Mouse (Mus musculus) c-Kit-negative CD71-positive TER-119-positive erythroid progenitor cells, embryonic 14.5 days (primary cell): Measurements from ENCODE around the gene Galnt18.

Source experiments
- DNase-seq: peaks from one replicate; pipeline ENCODE4 v3.0.0-alpha.2; 2013; ENCODE audit warnings: low read depth, low spot score

Galnt18 gene

GRCm38 (mm10) chr7:111771251-111771801, 8.5 kb downstream of the Galnt18 start:
- DNase-seq = no peak

- DNase-seq = no peak
These were observed 9.2 kb downstream of the Galnt18 start for GRCm38 (mm10) chr7:111770585-111770984.

GRCm38 (mm10) chr7:111766145-111766767, 13.5 kb downstream of the Galnt18 start:
- DNase-seq = no peak

GRCm38 (mm10) chr7:111762754-111763153, 17.0 kb downstream of the Galnt18 start:
- DNase-seq = no peak

- DNase-seq = no peak
These were observed 31.2 kb downstream of the Galnt18 start for GRCm38 (mm10) chr7:111748571-111749071.

- no peak for DNase-seq
These were observed 35.0 kb downstream of the Galnt18 start for GRCm38 (mm10) chr7:111744770-111745169.

- DNase-seq = no peak
These were observed 38.2 kb downstream of the Galnt18 start for GRCm38 (mm10) chr7:111741595-111741994.

GRCm38 (mm10) chr7:111740091-111740490, 39.7 kb downstream of the Galnt18 start:
- no peak for DNase-seq

GRCm38 (mm10) chr7:111739371-111739765, 40.4 kb downstream of the Galnt18 start:
- DNase-seq = no peak

GRCm38 (mm10) chr7:111738456-111739370, 41.1 kb downstream of the Galnt18 start:
- no peak for DNase-seq

GRCm38 (mm10) chr7:111737426-111737825, 42.4 kb downstream of the Galnt18 start:
- DNase-seq = no peak

- no peak for DNase-seq
These were observed 43.4 kb downstream of the Galnt18 start for GRCm38 (mm10) chr7:111736365-111736764.

GRCm38 (mm10) chr7:111730346-111731269, 49.2 kb downstream of the Galnt18 start:
- DNase-seq = no peak

- DNase-seq = no peak
These were observed 52.8 kb downstream of the Galnt18 start for GRCm38 (mm10) chr7:111726928-111727327.

- DNase-seq = no peak
These were observed 55.0 kb downstream of the Galnt18 start for GRCm38 (mm10) chr7:111724730-111725129.

GRCm38 (mm10) chr7:111724004-111724403, 55.8 kb downstream of the Galnt18 start:
- DNase-seq = no peak

GRCm38 (mm10) chr7:111721308-111721698, 58.5 kb downstream of the Galnt18 start:
- no peak for DNase-seq

GRCm38 (mm10) chr7:111720511-111721307, 59.1 kb downstream of the Galnt18 start:
- DNase-seq = no peak

GRCm38 (mm10) chr7:111718900-111719299, 60.9 kb downstream of the Galnt18 start:
- DNase-seq = no peak

GRCm38 (mm10) chr7:111714639-111715360, 65.0 kb downstream of the Galnt18 start:
- DNase-seq = no peak
